Mouse (Mus musculus) thymus, adult 2 months (tissue): ENCODE measurements around the gene Nckap5.

Source experiments
- CTCF ChIP-seq: fragments of 200-500 bp; IDR thresholded peaks from 2 replicates; pipeline ENCODE4 v1.5.1; 2012; ENCODE audit warnings: mild to moderate bottlenecking, control low read depth, low read length, moderate library complexity, borderline replicate concordance; ENCODE audit not compliant: control insufficient read depth, poor library complexity, insufficient read depth; ENCODE audit errors: extremely low read depth
- POLR2A ChIP-seq: fragments of 200-500 bp; IDR thresholded peaks from 2 replicates; pipeline ENCODE4 v1.6.1; 2012; ENCODE audit warnings: mild to moderate bottlenecking, low read length, control low read depth, moderate library complexity; ENCODE audit not compliant: control insufficient read depth, poor library complexity, insufficient read depth; ENCODE audit errors: extremely low read depth

DNA sequence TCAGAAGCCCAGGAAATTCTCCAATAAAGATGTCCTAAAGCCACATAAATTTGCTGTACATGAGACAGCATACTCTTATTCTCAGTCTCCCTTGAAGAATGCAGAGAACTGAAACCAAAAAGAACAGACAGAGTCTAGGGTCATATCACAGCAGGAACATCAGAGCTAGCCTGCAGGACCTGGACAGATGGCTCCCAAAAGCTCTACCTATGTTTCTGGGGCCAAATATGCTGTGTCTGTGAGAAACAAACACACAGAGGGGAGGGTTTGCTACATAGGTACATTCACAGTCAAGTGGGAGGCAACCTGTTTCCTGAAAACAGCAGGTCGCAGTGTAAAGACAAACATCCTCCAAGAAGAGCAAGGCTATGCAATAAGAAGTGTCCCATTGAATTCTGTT lies 509.9 kb downstream of the Nckap5 start:
- no peak for TF ChIP-seq CTCF
- TF ChIP-seq POLR2A, result no peak
